Mouse (Mus musculus) neural tube, embryonic 13.5 days (tissue): ENCODE measurements around the gene Cab39l. TPM values are rescaled to one million over a fixed set of nuclear protein-coding genes. Genes with fewer than 3 reads are reported as not detected.

Source experiments
- ATAC-seq: fragments of 200-750 bp; cut with Nextera tagmentation; 2 replicates; pipeline ENCODE4 v1.8.0; 2017; ENCODE audit warnings: low read depth, mild to moderate bottlenecking, moderate TSS enrichment, moderate library complexity
- H3K27ac ChIP-seq: fragments of 300-500 bp; sonication (generic); replicated peaks from 2 replicates; pipeline ENCODE4 v1.5.1; 2015; ENCODE audit warnings: moderate library complexity, mild to moderate bottlenecking, inconsistent platforms
- H3K27me3 ChIP-seq: fragments of 300-500 bp; sonication (generic); 2 replicates; pipeline ENCODE4 v1.6.1; 2015; ENCODE audit warnings: mild to moderate bottlenecking, inconsistent platforms
- H3K36me3 ChIP-seq: fragments of 300-500 bp; sonication (generic); 2 replicates; pipeline ENCODE4 v1.6.1; 2015; ENCODE audit warnings: mild to moderate bottlenecking, inconsistent platforms
- H3K4me1 ChIP-seq: fragments of 300-500 bp; sonication (generic); replicated peaks from 2 replicates; pipeline ENCODE4 v1.6.1; 2015; ENCODE audit warnings: inconsistent platforms
- H3K4me2 ChIP-seq: fragments of 300-500 bp; sonication (generic); 2 replicates; pipeline ENCODE4 v1.6.1; 2015; ENCODE audit warnings: inconsistent platforms, mild to moderate bottlenecking, moderate library complexity
- H3K4me3 ChIP-seq: fragments of 300-500 bp; sonication (generic); 2 replicates; pipeline ENCODE4 v1.5.1; 2015; ENCODE audit warnings: mild to moderate bottlenecking, inconsistent platforms
- H3K9ac ChIP-seq: fragments of 300-500 bp; sonication (generic); 2 replicates; pipeline ENCODE4 v1.6.1; 2015; ENCODE audit warnings: moderate library complexity, mild to moderate bottlenecking, inconsistent platforms
- H3K9me3 ChIP-seq: fragments of 300-500 bp; sonication (generic); 2 replicates; pipeline ENCODE4 v1.6.1; 2016; ENCODE audit warnings: inconsistent platforms
- WGBS: fragments of 180-500 bp; shearing (Covaris S2); methylation state at CpG from one replicate; pipeline ENCODE4 v1.1.7; 2015; 5-methylcytosine and 5-hydroxymethylcytosine counted together
- polyA plus RNA-seq: library from polyadenylated mRNA; unstranded; fragments of >200 nt; fragmentation: Nextera tagmentation; extraction: Ambion mirVana; gene quantifications from 2 replicates; pipeline ENCODE4 v1.2.1, GENCODE M21; 2015

Gene Cab39l
- polyA plus RNA-seq, 1 experiment from 2014 or later: 22.8 TPM

DNA sequence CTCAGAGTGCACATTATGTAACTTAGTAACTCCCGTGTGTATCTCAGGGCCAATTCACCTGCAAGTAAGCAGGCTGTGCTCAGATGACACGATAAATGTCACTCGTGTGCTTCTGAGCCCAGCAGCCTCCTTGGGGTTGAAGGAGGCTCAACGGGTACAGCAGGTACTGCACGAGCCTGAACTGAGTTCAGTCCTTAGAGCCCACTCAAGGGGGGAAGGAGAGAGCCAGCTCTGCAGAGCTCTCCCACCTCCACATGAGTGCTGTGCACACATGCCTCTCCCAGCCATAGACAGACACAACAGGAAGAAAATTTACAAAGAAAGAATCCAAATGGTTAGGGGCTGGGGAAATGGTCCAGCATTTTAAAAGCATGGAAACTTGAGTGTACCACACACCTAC lies 85.1 kb downstream of the Cab39l start:
- Histone ChIP-seq H3K4me1 (no peaks in the 10 kb centered on the region), H3K27me3 (no peaks in the 10 kb centered on the region), H3K36me3 (no peaks in the 10 kb centered on the region), H3K4me2 (no peak overlapping the region), H3K9me3 (no peaks in the 10 kb centered on the region), H3K27ac (no peak overlapping the region), H3K4me3 (no peak overlapping the region), H3K9ac (no peak overlapping the region)
- WGBS: 92% methylated on average over 5 of the region's 5 CpGs
- no peak for ATAC-seq

DNA sequence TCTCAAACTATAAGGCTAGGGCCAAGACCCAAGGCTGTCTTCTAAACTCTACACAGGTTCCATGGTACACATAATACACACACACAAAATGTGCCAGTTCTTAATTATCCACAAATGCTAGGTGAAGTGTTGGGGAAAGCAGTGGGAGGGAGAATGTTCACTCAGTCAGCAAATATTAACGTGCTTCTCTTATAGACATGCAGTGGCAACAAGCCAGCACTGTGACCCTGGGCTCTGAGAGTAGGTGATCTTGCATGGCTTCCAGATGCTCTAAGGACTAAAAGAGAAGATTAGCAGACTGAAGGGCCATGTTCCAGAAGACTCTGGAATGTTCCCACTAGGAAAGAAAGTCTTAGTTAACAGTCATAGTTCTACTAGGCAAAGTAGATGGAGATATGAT lies 90.0 kb downstream of the Cab39l start:
- Histone ChIP-seq H3K9me3 (no peaks in the 10 kb centered on the region), H3K4me2 (no peak overlapping the region), H3K27me3 (no peaks in the 10 kb centered on the region), H3K4me1 (no peaks in the 10 kb centered on the region), H3K4me3 (no peak overlapping the region), H3K36me3 (no peaks in the 10 kb centered on the region), H3K9ac (no peak overlapping the region), H3K27ac (no peak overlapping the region)
- ATAC-seq: no peak
- 76% methylated on average over 1 of the region's 1 CpGs for WGBS

DNA sequence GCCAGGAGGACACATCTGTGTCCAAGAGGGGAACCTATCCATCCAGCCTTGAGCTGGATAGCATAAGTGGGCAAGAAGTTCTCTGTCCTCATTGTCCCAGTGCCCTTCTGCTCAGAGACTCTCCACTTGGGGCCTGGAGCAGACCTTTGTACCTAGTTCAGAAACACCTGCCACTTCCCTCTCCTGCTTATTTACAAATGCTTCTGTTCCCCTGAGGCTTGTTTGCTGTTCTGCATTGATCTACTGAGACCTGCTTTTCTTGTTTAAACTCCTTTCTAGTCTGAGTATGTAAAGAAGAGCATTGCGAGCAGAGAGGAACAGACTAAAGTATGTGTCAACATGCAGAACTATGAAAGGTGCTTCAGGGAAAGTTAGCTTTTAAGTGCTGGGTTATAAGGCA lies 92.2 kb downstream of the Cab39l start:
- no peak overlapping the region for H3K4me2 ChIP-seq
- no peak overlapping the region for H3K27ac ChIP-seq
- H3K9ac ChIP-seq: no peak overlapping the region
- H3K9me3 ChIP-seq: no peaks in the 10 kb centered on the region
- no peaks in the 10 kb centered on the region for H3K36me3 ChIP-seq
- WGBS: 85% methylated on average over 1 of the region's 1 CpGs
- no peaks in the 10 kb centered on the region for H3K27me3 ChIP-seq
- H3K4me1 ChIP-seq: no peaks in the 10 kb centered on the region
- ATAC-seq: no peak
- no peak overlapping the region for H3K4me3 ChIP-seq

DNA sequence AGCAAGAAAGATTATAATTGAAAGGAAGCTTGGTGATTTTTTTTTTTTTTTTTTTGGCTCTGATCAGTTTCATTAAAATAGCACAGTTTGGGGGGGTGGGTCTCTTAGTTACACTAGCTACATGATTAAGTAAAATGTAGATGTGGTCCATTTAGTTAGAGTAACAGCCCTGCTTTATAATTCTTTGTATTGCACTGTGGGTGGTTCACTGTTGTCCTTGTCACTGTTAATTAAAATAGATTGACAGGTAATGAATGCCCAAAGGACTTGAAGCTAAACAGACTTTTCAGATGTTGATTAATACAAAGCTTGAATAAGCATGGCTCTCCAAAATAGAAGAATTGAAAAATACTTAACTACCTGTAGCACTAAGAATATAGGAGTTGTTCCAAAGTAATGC lies 93.1 kb downstream of the Cab39l start:
- H3K4me2 ChIP-seq: no peak overlapping the region
- H3K9me3 ChIP-seq: no peaks in the 10 kb centered on the region
- no peaks in the 10 kb centered on the region for H3K27me3 ChIP-seq
- no peaks in the 10 kb centered on the region for H3K36me3 ChIP-seq
- no peak overlapping the region for H3K4me3 ChIP-seq
- no peaks in the 10 kb centered on the region for H3K4me1 ChIP-seq
- H3K9ac ChIP-seq: no peak overlapping the region
- no peak for ATAC-seq
- no peak overlapping the region for H3K27ac ChIP-seq

DNA sequence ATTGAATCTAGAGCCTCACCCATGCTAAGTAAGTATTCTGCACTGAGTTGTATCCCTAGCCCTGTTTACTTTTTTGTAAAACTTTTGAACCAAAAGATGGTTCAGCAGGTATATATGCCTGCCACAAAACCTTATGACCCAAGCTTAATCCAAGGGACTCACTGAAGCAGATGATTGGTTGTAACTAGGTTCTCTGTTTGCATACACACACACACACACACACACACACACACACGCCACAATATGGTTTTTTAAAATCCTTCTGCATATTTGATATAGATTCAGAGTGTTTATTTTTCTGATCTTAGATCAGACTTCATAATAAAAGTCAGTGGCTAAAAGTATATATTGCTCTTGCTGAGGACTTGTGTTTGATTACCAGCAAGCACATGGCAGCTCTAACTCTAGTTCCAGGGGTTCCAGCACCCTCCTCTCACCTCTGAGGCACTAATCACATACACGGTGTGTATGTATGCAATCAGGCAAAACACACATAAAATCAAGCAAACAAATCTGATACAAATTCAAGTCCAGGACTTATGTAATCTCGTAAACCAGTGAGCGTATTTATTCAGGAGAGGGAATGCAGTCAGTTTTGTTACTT lies 97.2 kb downstream of the Cab39l start:
- H3K9me3 ChIP-seq: no peaks in the 10 kb centered on the region
- H3K36me3 ChIP-seq: no peaks in the 10 kb centered on the region
- no peak overlapping the region for H3K4me2 ChIP-seq
- WGBS: 95% methylated on average over 4 of the region's 4 CpGs
- no peak overlapping the region for H3K27ac ChIP-seq
- H3K9ac ChIP-seq: no peak overlapping the region
- ATAC-seq: no peak
- H3K4me3 ChIP-seq: no peak overlapping the region
- no peaks in the 10 kb centered on the region for H3K4me1 ChIP-seq
- H3K27me3 ChIP-seq: no peaks in the 10 kb centered on the region

DNA sequence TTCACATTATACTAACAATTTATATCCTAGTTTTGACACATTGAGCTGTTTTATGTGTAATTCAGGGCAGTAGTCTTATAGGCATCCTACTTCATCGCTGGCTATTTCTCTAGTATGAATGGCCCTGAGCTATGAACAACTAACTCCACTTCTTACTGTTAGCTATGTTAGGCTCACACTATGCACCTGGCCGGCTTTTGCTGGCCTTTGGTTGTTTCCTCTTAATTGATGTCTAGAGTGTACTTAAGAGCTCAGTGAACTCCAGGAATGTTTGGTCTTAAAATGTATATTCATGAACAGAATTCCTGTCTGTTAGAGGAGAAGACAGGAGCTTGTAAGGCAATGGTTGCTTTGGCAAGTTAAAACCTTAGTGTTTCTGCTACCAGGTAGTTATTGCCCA lies 99.5 kb downstream of the Cab39l start:
- no peaks in the 10 kb centered on the region for H3K4me1 ChIP-seq
- no peak overlapping the region for H3K27ac ChIP-seq
- no peaks in the 10 kb centered on the region for H3K36me3 ChIP-seq
- no peak overlapping the region for H3K9ac ChIP-seq
- H3K9me3 ChIP-seq: no peaks in the 10 kb centered on the region
- H3K4me3 ChIP-seq: no peak overlapping the region
- no peak overlapping the region for H3K4me2 ChIP-seq
- ATAC-seq: no peak
- WGBS: 91% methylated on average over 2 of the region's 2 CpGs
- H3K27me3 ChIP-seq: no peaks in the 10 kb centered on the region

DNA sequence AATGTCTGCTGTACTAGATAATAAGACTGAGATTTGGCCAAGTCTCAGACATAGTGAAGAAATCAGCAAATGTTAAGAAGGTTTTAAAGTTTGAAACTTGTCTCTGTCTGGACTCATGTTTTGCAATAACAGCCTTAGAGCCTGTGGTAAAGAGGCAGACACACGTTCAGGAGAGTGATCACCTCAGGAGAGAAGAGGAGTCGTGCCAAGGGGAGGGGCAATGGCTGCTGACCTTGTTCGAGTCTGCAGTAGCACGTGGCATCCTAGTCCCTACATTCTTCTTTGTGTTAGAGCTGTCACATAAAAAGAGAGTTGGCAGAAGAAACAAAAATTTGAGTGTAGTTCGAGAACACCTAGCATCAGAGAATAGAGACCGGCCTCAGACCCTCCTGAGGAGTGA lies 100.0 kb downstream of the Cab39l start:
- no peaks in the 10 kb centered on the region for H3K27me3 ChIP-seq
- no peaks in the 10 kb centered on the region for H3K9me3 ChIP-seq
- ATAC-seq: no peak
- 89% methylated on average over 6 of the region's 6 CpGs for WGBS
- no peaks in the 10 kb centered on the region for H3K36me3 ChIP-seq
- no peaks in the 10 kb centered on the region for H3K4me1 ChIP-seq
- no peak overlapping the region for H3K9ac ChIP-seq
- no peak overlapping the region for H3K4me2 ChIP-seq
- H3K27ac ChIP-seq: no peak overlapping the region
- H3K4me3 ChIP-seq: no peak overlapping the region

DNA sequence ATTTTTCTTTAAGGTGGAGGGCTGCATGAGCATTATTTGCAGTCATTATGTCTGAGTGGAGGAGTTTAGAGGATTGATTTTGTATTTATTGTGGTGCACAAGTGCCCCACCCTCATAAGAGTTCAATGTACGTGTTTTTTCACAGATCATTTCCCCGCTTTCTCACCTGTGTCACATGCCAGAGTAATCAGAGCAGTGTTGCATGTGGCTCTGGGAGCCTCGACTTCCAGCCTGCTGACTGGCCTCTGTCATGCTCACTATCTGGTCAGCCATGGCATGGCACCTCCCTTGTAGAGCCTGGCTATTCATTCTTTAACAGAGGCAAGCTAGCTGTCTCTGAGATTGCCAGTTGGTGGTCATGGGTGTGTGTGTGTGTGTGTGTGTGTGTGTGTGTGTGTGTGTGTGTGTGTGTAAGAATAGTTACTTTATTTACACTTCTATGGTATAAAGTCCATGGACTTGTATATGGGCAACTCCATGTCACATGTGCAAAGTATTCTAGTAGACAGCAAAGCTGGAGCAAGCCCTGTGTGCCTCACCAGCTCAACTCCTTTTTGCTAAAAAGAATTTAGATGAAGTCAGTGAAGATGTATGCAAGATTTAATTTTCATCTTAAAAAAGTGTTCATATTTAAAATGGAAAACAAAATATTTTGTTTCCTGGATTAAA lies 102.5 kb downstream of the Cab39l start:
- Histone ChIP-seq H3K9ac (no peak overlapping the region), H3K4me3 (no peak overlapping the region), H3K9me3 (no peaks in the 10 kb centered on the region), H3K4me1 (no peaks in the 10 kb centered on the region), H3K36me3 (no peaks in the 10 kb centered on the region), H3K27ac (no peak overlapping the region), H3K27me3 (no peaks in the 10 kb centered on the region), H3K4me2 (no peak overlapping the region)
- ATAC-seq: no peak
- 94% methylated on average over 3 of the region's 3 CpGs for WGBS

DNA sequence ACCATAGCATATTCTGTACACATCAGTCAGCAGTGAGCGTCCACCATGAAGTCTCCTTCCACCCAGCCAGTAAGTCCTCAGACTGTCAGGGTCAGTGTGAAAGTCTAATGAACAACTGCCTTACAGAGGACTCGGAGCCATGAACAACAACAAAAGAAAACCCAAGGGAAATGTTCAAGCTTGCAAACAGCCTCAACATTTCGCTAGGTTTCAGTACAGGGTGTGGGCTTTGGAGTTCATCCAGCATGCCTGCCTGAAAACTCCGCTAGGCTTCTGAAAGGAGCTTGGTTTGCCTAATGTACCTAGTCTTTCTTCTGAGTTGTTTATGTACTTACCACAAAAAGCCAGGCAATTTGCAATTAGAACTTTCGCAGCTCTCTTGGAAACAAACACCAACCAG lies 103.2 kb downstream of the Cab39l start:
- Histone ChIP-seq H3K9ac (no peak overlapping the region), H3K9me3 (no peaks in the 10 kb centered on the region), H3K36me3 (no peaks in the 10 kb centered on the region), H3K4me2 (no peak overlapping the region), H3K27me3 (no peaks in the 10 kb centered on the region), H3K4me3 (no peak overlapping the region), H3K4me1 (no peaks in the 10 kb centered on the region), H3K27ac (no peak overlapping the region)
- 64% methylated on average over 5 of the region's 5 CpGs for WGBS
- ATAC-seq: no peak

DNA sequence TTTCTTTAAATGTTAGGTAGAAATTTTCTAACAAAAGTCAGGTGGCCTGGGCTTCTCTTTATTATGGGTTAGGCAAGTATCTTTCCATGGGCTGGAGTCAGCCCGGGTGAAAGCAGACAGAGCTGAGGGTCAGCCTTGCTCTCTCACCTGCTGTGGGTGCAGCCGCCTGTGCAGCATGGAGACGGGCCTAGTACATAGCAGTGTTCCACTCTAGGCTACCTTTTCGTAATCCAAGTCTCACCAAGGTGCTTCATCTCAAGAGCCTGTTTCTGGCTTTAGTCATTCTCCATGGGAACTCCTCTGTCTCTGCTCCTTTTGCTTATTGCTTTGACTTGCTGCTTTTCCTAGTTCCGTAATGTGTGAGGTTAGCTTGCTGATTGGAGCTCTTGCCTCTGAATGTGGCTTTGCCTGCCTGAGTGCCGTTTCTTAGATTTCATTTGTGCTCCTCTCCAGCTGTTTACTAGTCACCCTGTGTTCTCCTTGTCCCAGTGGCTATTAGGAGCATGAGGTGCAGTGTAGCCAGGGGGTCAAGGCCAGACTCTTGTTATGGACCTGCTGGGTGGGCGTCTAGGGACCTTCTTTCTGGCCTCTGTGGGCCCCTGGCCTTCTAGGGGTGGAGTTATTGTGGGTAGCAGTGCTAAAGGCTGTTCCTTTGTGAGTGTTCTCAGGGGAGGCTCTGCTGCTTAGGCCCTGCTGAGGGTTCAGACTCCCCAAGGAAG lies 105.5 kb downstream of the Cab39l start:
- no peaks in the 10 kb centered on the region for H3K9me3 ChIP-seq

DNA sequence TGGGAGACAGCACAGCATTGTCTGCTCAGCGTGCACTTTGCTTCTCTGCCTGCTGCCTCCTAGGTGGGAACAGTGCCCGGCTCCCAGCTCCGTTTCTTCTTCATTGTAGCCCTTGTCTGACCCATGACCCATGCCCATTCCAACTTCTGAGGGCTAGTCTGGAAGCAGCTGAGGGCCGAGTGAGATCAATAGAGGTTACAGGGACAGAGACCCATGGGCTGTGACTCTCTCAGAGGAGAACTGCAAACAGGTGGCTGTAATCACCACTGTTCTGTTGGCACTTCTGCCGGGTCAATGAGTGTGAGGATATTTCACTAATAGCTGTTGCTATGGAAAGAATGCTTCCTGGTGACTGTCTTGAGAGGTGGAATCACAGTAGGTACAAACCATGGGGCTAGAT lies 106.8 kb downstream of the Cab39l start:
- no peak overlapping the region for H3K9ac ChIP-seq
- no peak overlapping the region for H3K4me3 ChIP-seq
- no peak for ATAC-seq
- H3K27ac ChIP-seq: no peak overlapping the region
- WGBS: 64% methylated on average over 5 of the region's 5 CpGs
- no peaks in the 10 kb centered on the region for H3K27me3 ChIP-seq
- H3K9me3 ChIP-seq: no peaks in the 10 kb centered on the region
- no peaks in the 10 kb centered on the region for H3K36me3 ChIP-seq
- H3K4me1 ChIP-seq: no peaks in the 10 kb centered on the region
- no peak overlapping the region for H3K4me2 ChIP-seq

More for the DNA sequence above, 105.5 kb downstream of the Cab39l start:
- 88% methylated on average over 7 of the region's 7 CpGs for WGBS
- H3K4me1 ChIP-seq: no peaks in the 10 kb centered on the region
- H3K27ac ChIP-seq: no peak overlapping the region
- H3K4me3 ChIP-seq: no peak overlapping the region
- H3K36me3 ChIP-seq: no peaks in the 10 kb centered on the region
- no peaks in the 10 kb centered on the region for H3K27me3 ChIP-seq
- no peak for ATAC-seq
- H3K4me2 ChIP-seq: no peak overlapping the region
- no peak overlapping the region for H3K9ac ChIP-seq

DNA sequence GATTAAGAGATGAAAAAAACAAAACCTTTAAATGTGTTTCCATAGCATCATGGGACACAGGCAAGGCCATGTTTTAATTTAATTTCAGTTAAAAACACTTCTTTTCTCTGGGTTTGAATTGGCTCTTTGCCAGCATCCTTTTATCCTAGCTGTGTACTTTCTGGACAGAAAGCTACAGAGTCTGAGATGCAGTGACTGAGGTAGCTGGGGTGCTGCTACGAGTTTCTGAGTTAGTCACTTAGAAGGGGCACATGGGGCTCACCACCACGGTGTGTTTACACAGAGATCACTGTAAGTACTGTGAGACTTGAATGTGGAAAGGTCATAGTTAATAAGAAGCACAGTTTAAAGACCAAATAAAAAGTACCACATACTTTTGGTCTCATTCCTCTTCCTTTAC lies 107.8 kb downstream of the Cab39l start:
- Histone ChIP-seq H3K27me3 (no peaks in the 10 kb centered on the region), H3K9me3 (no peaks in the 10 kb centered on the region), H3K4me1 (no peaks in the 10 kb centered on the region), H3K4me2 (no peak overlapping the region), H3K9ac (no peak overlapping the region), H3K36me3 (no peaks in the 10 kb centered on the region), H3K27ac (no peak overlapping the region), H3K4me3 (no peak overlapping the region)
- 69% methylated on average over 2 of the region's 2 CpGs for WGBS
- no peak for ATAC-seq

DNA sequence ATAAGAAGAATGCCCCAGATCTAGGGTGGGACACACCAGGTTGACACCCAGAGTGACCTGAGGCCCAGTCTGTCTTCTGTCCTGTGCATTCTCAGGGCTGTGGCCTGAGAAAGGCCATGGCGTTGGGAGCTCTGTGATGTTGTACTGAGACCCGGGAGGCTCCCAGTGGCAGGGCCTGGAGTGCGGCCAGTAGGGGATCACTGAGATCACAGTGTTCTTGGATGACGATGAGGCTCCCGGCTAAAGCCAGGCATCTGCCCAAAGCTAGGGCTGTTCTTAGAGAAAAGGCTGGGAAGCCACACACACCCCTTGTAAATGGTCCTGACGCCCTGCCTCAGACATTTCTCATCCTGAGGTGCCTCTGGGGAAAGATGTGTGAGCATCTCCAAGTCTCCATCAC lies 108.3 kb downstream of the Cab39l start:
- H3K27me3 ChIP-seq: no peaks in the 10 kb centered on the region
- no peak overlapping the region for H3K4me3 ChIP-seq
- no peak overlapping the region for H3K4me2 ChIP-seq
- H3K36me3 ChIP-seq: no peaks in the 10 kb centered on the region
- no peak for ATAC-seq
- 82% methylated on average over 6 of the region's 6 CpGs for WGBS
- H3K4me1 ChIP-seq: no peaks in the 10 kb centered on the region
- no peak overlapping the region for H3K27ac ChIP-seq
- no peaks in the 10 kb centered on the region for H3K9me3 ChIP-seq
- H3K9ac ChIP-seq: no peak overlapping the region
